Mouse (Mus musculus) adipocyte (in vitro differentiated cells): ENCODE measurements around the gene Lima1.

Source experiments
- DNase-seq: peaks from one replicate; pipeline ENCODE4 v3.0.0-alpha.2; 2016; ENCODE audit warnings: low spot score

Lima1 gene

GRCm38 (mm10) chr15:99733186-99733585 lies 142.1 kb downstream of the Lima1 start:
- DNase-seq: peak; percentile 69

GRCm38 (mm10) chr15:99731678-99732077 lies 143.6 kb downstream of the Lima1 start:
- no peak for DNase-seq

GRCm38 (mm10) chr15:99731167-99731566 lies 144.1 kb downstream of the Lima1 start:
- DNase-seq: no peak

GRCm38 (mm10) chr15:99729056-99729783 lies 146.0 kb downstream of the Lima1 start:
- DNase-seq: no peak
